Mouse (Mus musculus) liver, adult 2 months (tissue): Measurements from ENCODE around the gene Nme1.

Source experiments
- CTCF ChIP-seq: fragments of 200-500 bp; IDR thresholded peaks from 2 replicates; pipeline ENCODE4 v1.5.1; 2011; ENCODE audit warnings: low read depth, low read length, control low read depth
- POLR2A ChIP-seq: fragments of 200-500 bp; IDR thresholded peaks from 2 replicates; pipeline ENCODE4 v1.6.1; 2011; ENCODE audit warnings: low read length, control low read depth; ENCODE audit not compliant: insufficient read depth; ENCODE audit errors: extremely low read depth

GRCm38 (mm10) chr11:93963013-93963412, 5.3 kb downstream of the Nme1 start:
- TF ChIP-seq CTCF (no peak), POLR2A (no peak)
